Mouse (Mus musculus) embryonic facial prominence, embryonic 13.5 days (tissue): ENCODE measurements around the gene Rimkla. TPM values are rescaled to one million over a fixed set of nuclear protein-coding genes. Genes with fewer than 3 reads are reported as not detected.
"Not testable (repeated sequence)": the region's sequence is repeated elsewhere in the genome, so short reads cannot be mapped to it uniquely, and the experiment has no call there.

Experiments
- ATAC-seq: fragments of 200-750 bp; cut with Nextera tagmentation; 2 replicates; pipeline ENCODE4 v1.8.0; 2017; ENCODE audit warnings: low read depth; ENCODE audit not compliant: insufficient number of reproducible peaks, insufficient read depth, low FRiP score, low TSS enrichment
- H3K27ac ChIP-seq: fragments of 300-500 bp; sonication (generic); 2 replicates; pipeline ENCODE4 v1.5.1; 2015; ENCODE audit warnings: moderate library complexity, mild to moderate bottlenecking, inconsistent platforms
- H3K27me3 ChIP-seq: fragments of 300-500 bp; sonication (generic); 2 replicates; pipeline ENCODE4 v1.6.1; 2015; ENCODE audit warnings: mild to moderate bottlenecking, inconsistent platforms
- H3K36me3 ChIP-seq: fragments of 300-500 bp; sonication (generic); 2 replicates; pipeline ENCODE4 v1.6.1; 2015; ENCODE audit warnings: mild to moderate bottlenecking, inconsistent platforms
- H3K4me1 ChIP-seq: fragments of 300-500 bp; sonication (generic); 2 replicates; pipeline ENCODE4 v1.6.1; 2015; ENCODE audit warnings: inconsistent platforms
- H3K4me2 ChIP-seq: fragments of 300-500 bp; sonication (generic); 2 replicates; pipeline ENCODE4 v1.6.1; 2015; ENCODE audit warnings: moderate library complexity, mild to moderate bottlenecking, inconsistent platforms
- H3K4me3 ChIP-seq: fragments of 300-500 bp; sonication (generic); 2 replicates; pipeline ENCODE4 v1.5.1; 2015; ENCODE audit warnings: mild to moderate bottlenecking, inconsistent platforms
- H3K9ac ChIP-seq: fragments of 300-500 bp; sonication (generic); 2 replicates; pipeline ENCODE4 v1.6.1; 2015; ENCODE audit warnings: mild to moderate bottlenecking, inconsistent platforms
- H3K9me3 ChIP-seq: fragments of 300-500 bp; sonication (generic); 2 replicates; pipeline ENCODE4 v1.6.1; 2016; ENCODE audit warnings: inconsistent platforms
- WGBS: fragments of 180-500 bp; shearing (Covaris S2); methylation state at CpG from one replicate; pipeline ENCODE4 v1.1.7; 2015; ENCODE audit warnings: mixed read lengths; 5-methylcytosine and 5-hydroxymethylcytosine counted together
- polyA plus RNA-seq: library from polyadenylated mRNA; unstranded; fragments of >200 nt; fragmentation: Nextera tagmentation; extraction: Ambion mirVana; gene quantifications from 2 replicates; pipeline ENCODE4 v1.2.1, GENCODE M21; 2015

Gene Rimkla
- polyA plus RNA-seq, result 0.61 and 1.2 TPM in 2 replicates

- ATAC-seq, result peak; percentile 71; the same call in 1 of the 2 replicates
- WGBS, result under 1% methylated on average over 57 of the region's 77 CpGs
- H3K9ac ChIP-seq, result peak within 1 kb of the TSS; percentile 61
Measured at GRCm38 (mm10) chr4:119492291-119492932, at the start of gene Rimkla. Rimkla (minus strand) TSS chr4:119492628.

GRCm38 (mm10) chr4:119540533-119540890 lies 48.1 kb upstream of the Rimkla start:
- Histone ChIP-seq H3K4me2 (peak overlapping the region; percentile 76), H3K36me3 (no peaks in the 10 kb centered on the region), H3K27ac (peak overlapping the region; percentile 97), H3K4me3 (peak overlapping the region; percentile 89), H3K9me3 (no peaks in the 10 kb centered on the region), H3K4me1 (peaks cover 22% of the 10 kb centered on the region), H3K27me3 (no peaks in the 10 kb centered on the region), H3K9ac (peak overlapping the region; percentile 96)
- ATAC-seq, result no peak
- WGBS, result 5% methylated on average over 10 of the region's 10 CpGs

More at GRCm38 (mm10) chr4:119492291-119492932, at the start of gene Rimkla:
- peak within 1 kb of the TSS; percentile 89 for H3K4me2 ChIP-seq
- 0 out of 2 replicates have a peak, but pooled peaks cover 2% of the 10 kb centered on the region for H3K9me3 ChIP-seq
- peak within 1 kb of the TSS; percentile 58 for H3K4me3 ChIP-seq
- no peaks in the 10 kb centered on the region for H3K4me1 ChIP-seq
- no peak within 1 kb of the TSS for H3K27ac ChIP-seq
- peaks cover 50% of the 10 kb centered on the region for H3K27me3 ChIP-seq
- no peaks in the 10 kb centered on the region for H3K36me3 ChIP-seq

GRCm38 (mm10) chr4:119539836-119540532 lies 47.6 kb upstream of the Rimkla start:
- peak overlapping the region; percentile 76 for H3K4me2 ChIP-seq
- no peaks in the 10 kb centered on the region for H3K27me3 ChIP-seq
- peak overlapping the region; percentile 96 for H3K9ac ChIP-seq
- under 1% methylated on average over 66 of the region's 76 CpGs for WGBS
- H3K4me3 ChIP-seq, result peak overlapping the region; percentile 89
- ATAC-seq, result peak; percentile 81
- H3K9me3 ChIP-seq, result no peaks in the 10 kb centered on the region
- H3K27ac ChIP-seq, result peak overlapping the region; percentile 97
- H3K36me3 ChIP-seq, result no peaks in the 10 kb centered on the region
- peaks cover 20% of the 10 kb centered on the region for H3K4me1 ChIP-seq

GRCm38 (mm10) chr4:119539031-119539824 lies 46.8 kb upstream of the Rimkla start, which contains the start of gene Frg2f1:
Frg2f1 (minus strand) TSS chr4:119539529.
- peaks cover 20% of the 10 kb centered on the region for H3K4me1 ChIP-seq
- no peaks in the 10 kb centered on the region for H3K9me3 ChIP-seq
- peak within 1 kb of the TSS; percentile 89 for H3K4me3 ChIP-seq
- no peaks in the 10 kb centered on the region for H3K27me3 ChIP-seq
- WGBS, result under 1% methylated on average over 53 of the region's 85 CpGs
- no peaks in the 10 kb centered on the region for H3K36me3 ChIP-seq
- peak; percentile 93 for ATAC-seq
- H3K9ac ChIP-seq, result peak within 1 kb of the TSS; percentile 96
- H3K27ac ChIP-seq, result peak within 1 kb of the TSS; percentile 97
- H3K4me2 ChIP-seq, result peak within 1 kb of the TSS; percentile 76

DNA sequence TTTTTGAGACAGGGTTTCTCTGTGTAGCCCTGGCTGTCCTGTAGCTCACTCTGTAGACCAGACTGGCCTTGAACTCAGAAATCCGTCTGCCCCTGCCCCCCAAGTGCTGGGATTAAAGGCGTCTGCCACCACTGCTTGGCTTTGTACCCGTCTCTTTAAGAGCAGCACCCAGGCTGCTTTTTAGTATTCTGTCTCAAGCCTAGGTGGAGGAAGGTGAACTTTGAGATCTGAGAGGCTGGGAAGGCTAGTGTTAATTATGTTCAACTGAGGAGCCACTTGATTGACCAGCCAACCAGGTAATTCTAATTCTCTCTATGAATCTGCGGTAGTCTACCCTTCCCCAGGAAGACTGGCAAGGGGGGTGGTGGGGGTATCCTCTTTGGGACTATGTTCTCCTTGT lies 45.0 kb upstream of the Rimkla start:
- Histone ChIP-seq H3K4me3 (no peak overlapping the region), H3K4me1 (peaks cover 17% of the 10 kb centered on the region), H3K27ac (no peak overlapping the region), H3K9me3 (no peaks in the 10 kb centered on the region), H3K36me3 (no peaks in the 10 kb centered on the region), H3K27me3 (no peaks in the 10 kb centered on the region), H3K4me2 (no peak overlapping the region), H3K9ac (no peak overlapping the region)
- WGBS, result 72% methylated on average over 4 of the region's 4 CpGs
- no peak for ATAC-seq

GRCm38 (mm10) chr4:119536615-119537014 lies 44.2 kb upstream of the Rimkla start, which contains the start of gene Foxj3:
Foxj3 (plus strand) TSS chr4:119537004.
- WGBS, result 87% methylated on average over 4 of the region's 4 CpGs

GRCm38 (mm10) chr4:119535103-119535502 lies 42.7 kb upstream of the Rimkla start:
- Histone ChIP-seq H3K36me3 (no peaks in the 10 kb centered on the region), H3K9ac (no peak overlapping the region), H3K4me1 (peaks cover 8% of the 10 kb centered on the region), H3K4me3 (no peak overlapping the region), H3K9me3 (no peaks in the 10 kb centered on the region), H3K27me3 (no peaks in the 10 kb centered on the region), H3K4me2 (no peak overlapping the region), H3K27ac (no peak overlapping the region)
- 81% methylated on average over 4 of the region's 4 CpGs for WGBS
- no peak for ATAC-seq

More at GRCm38 (mm10) chr4:119536615-119537014, 44.2 kb upstream of the Rimkla start, which contains the start of gene Foxj3:
- not testable (repeated sequence) for H3K4me2 ChIP-seq, H3K9me3 ChIP-seq, H3K27me3 ChIP-seq, H3K27ac ChIP-seq, H3K4me3 ChIP-seq, ATAC-seq, H3K9ac ChIP-seq, H3K36me3 ChIP-seq
- H3K4me1 ChIP-seq, result peaks cover 17% of the 10 kb centered on the region

- no peaks in the 10 kb centered on the region for H3K9me3 ChIP-seq
- H3K27ac ChIP-seq, result no peak overlapping the region
- no peaks in the 10 kb centered on the region for H3K27me3 ChIP-seq
- H3K36me3 ChIP-seq, result no peaks in the 10 kb centered on the region
- 65% methylated on average over 2 of the region's 2 CpGs for WGBS
- no peak overlapping the region for H3K9ac ChIP-seq
- no peaks in the 10 kb centered on the region for H3K4me1 ChIP-seq
- ATAC-seq, result no peak
- no peak overlapping the region for H3K4me2 ChIP-seq
- H3K4me3 ChIP-seq, result no peak overlapping the region
Measured at GRCm38 (mm10) chr4:119531813-119532212, 39.4 kb upstream of the Rimkla start.

DNA sequence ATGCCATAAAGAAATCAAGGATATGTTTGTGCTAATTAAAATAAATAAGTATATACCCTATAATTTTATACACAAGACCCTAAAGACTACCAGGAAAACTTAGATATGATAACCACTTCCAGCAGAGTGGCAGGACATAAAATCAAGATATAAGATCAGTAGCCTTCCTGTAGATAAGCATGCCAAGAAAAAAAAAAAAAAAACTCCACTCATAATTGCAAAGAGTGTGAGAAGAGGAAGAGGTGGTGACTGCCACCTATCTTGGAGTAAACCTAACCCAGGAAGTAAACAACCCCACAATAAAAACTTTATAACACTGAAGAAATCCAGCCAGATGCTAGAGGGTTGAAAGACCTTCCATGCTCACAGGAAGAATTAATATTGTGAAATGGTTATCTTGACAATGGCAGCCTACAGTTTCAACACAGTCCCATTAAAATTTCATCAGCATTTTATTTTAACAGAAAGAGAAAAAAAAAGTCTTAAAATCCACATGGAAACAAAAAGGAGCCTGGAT lies 34.0 kb upstream of the Rimkla start:
- no peaks in the 10 kb centered on the region for H3K9me3 ChIP-seq
- H3K36me3 ChIP-seq, result no peaks in the 10 kb centered on the region
- H3K4me1 ChIP-seq, result no peaks in the 10 kb centered on the region
- H3K4me3 ChIP-seq, result no peak overlapping the region
- H3K9ac ChIP-seq, result no peak overlapping the region
- no peak for ATAC-seq
- H3K27ac ChIP-seq, result no peak overlapping the region
- no peaks in the 10 kb centered on the region for H3K27me3 ChIP-seq
- no peak overlapping the region for H3K4me2 ChIP-seq

DNA sequence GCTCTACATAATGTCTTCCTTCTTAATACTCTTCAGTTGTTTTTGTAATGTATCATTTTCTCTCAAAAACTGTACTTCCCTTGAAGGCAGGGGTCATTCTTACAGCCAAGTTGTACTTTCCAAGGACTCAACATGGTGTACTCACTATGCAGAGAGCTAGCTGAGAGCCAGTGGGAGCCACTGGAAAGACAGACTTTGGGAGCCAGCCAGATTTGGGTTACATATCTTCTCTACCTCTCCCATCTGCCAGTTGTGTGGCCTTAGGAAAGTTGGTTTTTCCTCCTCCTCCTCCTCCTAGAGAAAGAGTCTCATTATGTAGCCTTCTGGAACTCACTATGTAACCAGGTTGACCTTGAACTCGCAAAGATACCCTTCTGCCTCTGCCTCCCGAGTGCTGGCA lies 32.0 kb upstream of the Rimkla start:
- ATAC-seq, result no peak
- Histone ChIP-seq H3K27me3 (no peaks in the 10 kb centered on the region), H3K4me1 (no peaks in the 10 kb centered on the region), H3K9me3 (no peaks in the 10 kb centered on the region), H3K9ac (no peak overlapping the region), H3K4me2 (no peak overlapping the region), H3K4me3 (no peak overlapping the region), H3K27ac (no peak overlapping the region), H3K36me3 (no peaks in the 10 kb centered on the region)
- WGBS, result 79% methylated on average over 2 of the region's 2 CpGs

GRCm38 (mm10) chr4:119524010-119524409 lies 31.6 kb upstream of the Rimkla start:
- 79% methylated on average over 1 of the region's 1 CpGs for WGBS
- H3K4me2 ChIP-seq, result no peak overlapping the region
- no peaks in the 10 kb centered on the region for H3K4me1 ChIP-seq
- no peaks in the 10 kb centered on the region for H3K27me3 ChIP-seq
- H3K9ac ChIP-seq, result no peak overlapping the region
- H3K4me3 ChIP-seq, result no peak overlapping the region
- no peak for ATAC-seq
- no peak overlapping the region for H3K27ac ChIP-seq
- H3K9me3 ChIP-seq, result no peaks in the 10 kb centered on the region
- H3K36me3 ChIP-seq, result no peaks in the 10 kb centered on the region
